Mouse (Mus musculus) intestine, postnatal 0 days (tissue): ENCODE measurements at regions not wholly inside any gene's neighbourhood (a gene's known extent, or its start where the extent isn't known, plus 50 kb on each side); places are given as distances from the start of the nearest gene placed in this dataset.

Experiments
- ATAC-seq: fragments of 200-750 bp; cut with Nextera tagmentation; 2 replicates; pipeline ENCODE4 v1.8.0; 2017; ENCODE audit warnings: mild to moderate bottlenecking, moderate TSS enrichment, moderate library complexity
- H3K27ac ChIP-seq: fragments of 300-500 bp; sonication (generic); 2 replicates; pipeline ENCODE4 v1.5.1; 2014; ENCODE audit warnings: mild to moderate bottlenecking, low read depth, low read length, moderate library complexity
- H3K27me3 ChIP-seq: fragments of 300-500 bp; sonication (generic); replicated peaks from 2 replicates; pipeline ENCODE4 v1.6.1; 2014; ENCODE audit warnings: low read length, mixed read lengths; ENCODE audit not compliant: control insufficient read depth, insufficient read depth
- H3K36me3 ChIP-seq: fragments of 300-500 bp; sonication (generic); 2 replicates; pipeline ENCODE4 v1.6.1; 2014; ENCODE audit warnings: mild to moderate bottlenecking, moderate library complexity; ENCODE audit not compliant: control insufficient read depth, insufficient read depth
- H3K4me1 ChIP-seq: fragments of 300-500 bp; sonication (generic); replicated peaks from 2 replicates; pipeline ENCODE4 v1.6.1; 2014; ENCODE audit warnings: antibody characterized with exemption, low read length, mixed read lengths; ENCODE audit not compliant: control insufficient read depth, insufficient read depth
- H3K4me2 ChIP-seq: fragments of 300-500 bp; sonication (generic); replicated peaks from 2 replicates; pipeline ENCODE4 v1.6.1; 2014; ENCODE audit warnings: low read depth, mild to moderate bottlenecking, moderate library complexity
- H3K4me3 ChIP-seq: fragments of 300-500 bp; sonication (generic); 2 replicates; pipeline ENCODE4 v1.5.1; 2014; ENCODE audit warnings: low read depth, low read length
- H3K9ac ChIP-seq: fragments of 300-500 bp; sonication (generic); 2 replicates; pipeline ENCODE4 v1.6.1; 2014; ENCODE audit warnings: mild to moderate bottlenecking, low read depth, low read length
- H3K9me3 ChIP-seq: fragments of 300-500 bp; sonication (generic); 2 replicates; pipeline ENCODE4 v1.6.1; 2016; ENCODE audit warnings: mixed run types; ENCODE audit not compliant: control insufficient read depth
- CTCF ChIP-seq: sonication (generic); IDR thresholded peaks from 2 replicates; pipeline ENCODE4 v1.5.1; 2016; ENCODE audit warnings: low read depth, mild to moderate bottlenecking, control low read depth, antibody characterized with exemption, moderate library complexity
- WGBS: fragments of 180-500 bp; shearing (Covaris S2); extraction: QIAGEN DNeasy Blood & Tissue Kit; methylation state at CpG from one replicate; pipeline ENCODE4 v1.1.7; 2014; 5-methylcytosine and 5-hydroxymethylcytosine counted together

DNA sequence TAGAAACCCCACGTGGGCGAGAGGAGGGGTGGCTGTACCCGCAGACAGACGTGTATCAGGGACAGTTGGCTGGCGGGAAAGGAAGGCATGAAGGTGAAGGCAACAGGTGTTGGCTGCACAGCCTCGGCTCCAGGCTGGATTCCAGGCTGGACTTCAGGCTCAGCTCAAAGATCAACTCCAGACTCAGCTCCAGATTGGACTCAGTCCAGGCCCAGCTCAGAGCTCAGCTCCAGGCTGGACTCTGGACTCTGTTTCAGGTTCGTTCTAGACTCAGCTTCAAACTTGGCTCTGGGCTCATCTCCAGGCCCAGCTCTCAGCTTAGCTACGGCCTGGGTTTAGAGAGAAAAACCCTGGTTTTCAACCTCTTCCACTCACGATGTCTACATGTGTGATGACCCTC, 171.2 kb downstream of the Kif26a start:
- no peak overlapping the region for H3K9ac ChIP-seq
- H3K4me1 ChIP-seq = no peaks in the 10 kb centered on the region
- TF ChIP-seq CTCF = no peak
- no peaks in the 10 kb centered on the region for H3K36me3 ChIP-seq
- H3K27me3 ChIP-seq = no peaks in the 10 kb centered on the region
- H3K27ac ChIP-seq = no peak overlapping the region
- 73% methylated on average over 9 of the region's 9 CpGs for WGBS
- no peaks in the 10 kb centered on the region for H3K9me3 ChIP-seq
- peak; percentile 80 for ATAC-seq
- H3K4me2 ChIP-seq = no peak overlapping the region
- no peak overlapping the region for H3K4me3 ChIP-seq

DNA sequence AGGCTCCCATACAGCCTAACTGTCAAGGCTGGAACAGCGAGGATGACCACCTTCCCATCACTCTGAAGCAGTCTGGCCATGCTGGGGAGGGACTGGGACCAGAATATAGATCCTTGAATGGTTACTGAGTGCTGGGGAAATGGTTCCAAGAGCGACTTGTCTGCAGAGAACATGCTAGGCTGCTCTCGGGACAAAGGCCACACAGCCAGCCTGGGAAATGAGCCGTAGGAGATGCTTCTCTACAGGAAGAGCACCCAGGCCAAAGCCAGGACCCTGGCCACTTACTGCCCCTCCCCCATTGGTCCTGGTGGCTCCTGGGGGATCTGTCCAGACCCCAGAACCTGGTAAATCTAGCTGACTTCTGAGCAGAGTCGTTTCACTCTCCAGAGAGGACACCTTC, 170.8 kb upstream of the A530016L24Rik start:
- H3K4me1 ChIP-seq = no peaks in the 10 kb centered on the region
- no peak overlapping the region for H3K9ac ChIP-seq
- H3K4me3 ChIP-seq = no peak overlapping the region
- ATAC-seq = no peak
- no peak overlapping the region for H3K27ac ChIP-seq
- no peaks in the 10 kb centered on the region for H3K9me3 ChIP-seq
- WGBS = 80% methylated on average over 5 of the region's 5 CpGs
- TF ChIP-seq CTCF = no peak
- H3K4me2 ChIP-seq = no peak overlapping the region
- no peaks in the 10 kb centered on the region for H3K27me3 ChIP-seq
- H3K36me3 ChIP-seq = no peaks in the 10 kb centered on the region

DNA sequence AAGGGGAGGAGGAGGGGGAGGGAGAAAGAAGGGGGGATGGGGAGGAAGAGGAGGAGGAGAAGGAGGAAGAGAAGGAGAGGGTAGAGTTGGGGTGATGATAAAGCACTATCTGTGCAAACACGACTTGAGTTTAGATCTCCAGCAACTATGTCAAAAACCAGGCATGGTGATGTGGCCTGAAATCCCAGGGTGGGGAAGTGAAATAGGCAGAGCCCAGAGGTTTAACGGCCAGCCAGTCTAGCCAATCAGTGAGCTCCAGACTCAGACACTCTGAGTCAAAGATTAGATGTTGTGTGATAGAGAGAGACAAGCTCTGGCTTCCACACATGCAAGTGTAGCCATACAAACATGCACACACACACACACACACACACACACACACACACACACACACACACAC, 167.1 kb upstream of the A530016L24Rik start:
- no peak overlapping the region for H3K4me3 ChIP-seq
- no peak for TF ChIP-seq CTCF
- no peaks in the 10 kb centered on the region for H3K27me3 ChIP-seq
- no peaks in the 10 kb centered on the region for H3K36me3 ChIP-seq
- no peak for ATAC-seq
- H3K9me3 ChIP-seq = no peaks in the 10 kb centered on the region
- H3K9ac ChIP-seq = no peak overlapping the region
- H3K4me2 ChIP-seq = no peak overlapping the region
- no peak overlapping the region for H3K27ac ChIP-seq
- no peaks in the 10 kb centered on the region for H3K4me1 ChIP-seq
- WGBS = 52% methylated on average over 2 of the region's 2 CpGs

DNA sequence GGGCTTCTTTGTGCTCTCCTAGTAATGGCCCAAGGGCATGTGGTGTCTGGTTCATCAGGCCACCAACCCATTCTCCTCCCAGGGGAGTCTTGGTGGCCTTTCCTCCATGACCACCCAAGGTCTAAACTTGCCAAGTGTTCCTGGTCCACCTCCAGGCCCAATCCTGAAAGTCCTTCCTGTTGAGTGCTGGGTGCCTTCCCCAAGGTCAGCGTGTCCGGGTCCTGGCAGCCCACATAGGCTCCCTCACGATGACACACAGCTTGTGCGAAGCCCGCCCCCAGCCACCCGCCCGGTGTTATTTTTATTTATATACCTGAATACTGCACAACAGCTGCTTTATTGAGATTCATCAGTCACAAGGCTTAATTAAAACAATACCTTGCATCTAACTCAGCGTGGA, 161.8 kb upstream of the A530016L24Rik start:
- no peak overlapping the region for H3K4me2 ChIP-seq
- no peaks in the 10 kb centered on the region for H3K27me3 ChIP-seq
- H3K4me1 ChIP-seq = no peaks in the 10 kb centered on the region
- no peaks in the 10 kb centered on the region for H3K9me3 ChIP-seq
- no peaks in the 10 kb centered on the region for H3K36me3 ChIP-seq
- ATAC-seq = no peak
- WGBS = 89% methylated on average over 8 of the region's 8 CpGs
- no peak overlapping the region for H3K9ac ChIP-seq
- H3K27ac ChIP-seq = no peak overlapping the region
- no peak overlapping the region for H3K4me3 ChIP-seq
- no peak for TF ChIP-seq CTCF

DNA sequence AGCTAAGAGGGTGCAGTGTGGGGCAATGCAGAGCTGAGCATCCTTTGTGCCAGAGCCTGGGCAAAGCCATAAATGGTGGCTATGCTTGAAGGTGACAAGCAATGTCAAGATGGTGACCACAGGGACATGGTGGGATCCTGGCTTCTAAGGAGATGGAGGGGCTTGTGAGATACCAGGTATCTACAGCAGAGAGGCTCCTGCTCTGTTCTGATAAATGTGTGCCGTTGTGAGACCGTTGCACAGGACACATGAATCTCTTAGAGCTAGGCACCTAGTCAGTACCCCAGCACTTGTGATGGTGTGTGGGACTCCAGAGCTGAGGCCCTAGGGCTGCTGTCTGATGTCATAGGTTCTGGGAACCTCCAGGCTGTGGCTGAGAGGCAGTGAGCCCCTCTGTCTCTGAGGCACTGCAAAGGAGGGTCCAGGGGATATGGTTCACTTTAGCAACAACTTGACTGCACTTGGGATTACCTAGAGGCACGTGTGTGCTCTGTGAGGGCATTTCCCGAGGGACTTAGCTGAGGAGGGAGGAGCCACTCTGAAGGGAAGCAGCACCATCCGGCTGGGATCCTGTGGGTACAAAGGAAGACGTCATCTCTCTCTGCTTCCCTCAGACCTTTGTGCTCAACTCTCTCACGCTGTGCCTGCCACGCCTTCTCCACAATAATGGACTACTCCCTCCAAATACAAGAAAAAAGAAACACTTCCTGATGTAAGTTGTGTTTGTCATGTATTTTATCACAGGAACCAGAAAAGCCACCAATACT, 160.3 kb upstream of the A530016L24Rik start:
- no peaks in the 10 kb centered on the region for H3K36me3 ChIP-seq
- no peaks in the 10 kb centered on the region for H3K4me1 ChIP-seq
- no peak overlapping the region for H3K4me2 ChIP-seq
- no peak overlapping the region for H3K9ac ChIP-seq
- H3K27me3 ChIP-seq = no peaks in the 10 kb centered on the region
- no peaks in the 10 kb centered on the region for H3K9me3 ChIP-seq
- TF ChIP-seq CTCF = no peak
- no peak overlapping the region for H3K4me3 ChIP-seq
- no peak overlapping the region for H3K27ac ChIP-seq
- WGBS = 33% methylated on average over 8 of the region's 8 CpGs
- ATAC-seq = peak; percentile 84

DNA sequence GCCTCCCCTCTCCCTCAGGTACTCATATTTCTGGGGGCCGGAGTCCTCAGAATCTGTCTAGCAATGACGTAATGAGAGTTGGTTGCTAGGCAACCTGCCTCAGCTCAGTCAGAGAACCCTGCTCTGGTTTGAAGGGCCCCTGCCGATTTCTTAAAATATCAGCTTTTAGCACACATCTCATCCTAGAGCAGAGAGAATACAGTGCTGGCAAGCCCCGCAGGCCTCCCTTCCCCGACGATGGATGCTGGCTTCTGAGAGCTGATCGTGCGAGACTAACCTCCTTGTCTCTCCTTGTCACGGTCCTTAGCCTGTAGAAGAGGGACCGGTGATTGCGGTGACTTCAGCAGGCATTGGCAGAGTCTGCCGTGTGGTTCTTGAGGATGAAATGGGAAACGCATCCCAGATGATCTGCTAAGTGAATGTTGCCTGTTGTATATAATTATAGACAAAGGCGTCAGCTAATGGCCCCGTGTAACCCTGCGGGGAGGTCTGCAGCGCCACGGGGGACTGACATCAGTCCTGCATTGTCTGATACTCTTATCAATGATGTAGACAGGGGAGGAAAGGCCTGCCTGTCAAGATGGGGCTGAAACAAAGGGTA, 159.4 kb upstream of the A530016L24Rik start:
- Histone ChIP-seq H3K27me3 (no peaks in the 10 kb centered on the region), H3K4me3 (no peak overlapping the region), H3K4me2 (no peak overlapping the region), H3K9me3 (no peaks in the 10 kb centered on the region), H3K27ac (no peak overlapping the region), H3K4me1 (no peaks in the 10 kb centered on the region), H3K36me3 (no peaks in the 10 kb centered on the region), H3K9ac (no peak overlapping the region)
- TF ChIP-seq CTCF = no peak
- ATAC-seq = no peak
- WGBS = 41% methylated on average over 18 of the region's 18 CpGs
